Mouse (Mus musculus) liver, embryonic 18 days (tissue): ENCODE data around the gene Epb41l5. TPM values are rescaled to one million over a fixed set of nuclear protein-coding genes. Genes with fewer than 3 reads are reported as not detected.

Experiments used
- polyA plus RNA-seq: library from polyadenylated mRNA; depleted of rRNA; stranded (reverse); fragments of >200 nt; gene quantifications from 2 replicates; pipeline ENCODE4 v1.2.3, GENCODE M21; 2012; rRNA removed

Gene Epb41l5
- polyA plus RNA-seq = 16.1 and 18.5 TPM in 2 replicates

GRCm38 (mm10) chr1:119648205-119649111, at the start of gene Epb41l5:
Gene Epb41l5, minus strand, starts transcription at chr1:119649000.

GRCm38 (mm10) chr1:119525689-119526591, 122.9 kb downstream of the Epb41l5 start, which contains the start of gene Tmem185b:
Gene Tmem185b, plus strand, starts transcription at chr1:119526160.

GRCm38 (mm10) chr1:119504260-119505062, 144.3 kb downstream of the Epb41l5 start, which contains the start of gene Ralb:
Gene Ralb, minus strand, starts transcription at chr1:119504794.

Other genes starting within 250 kb of the Epb41l5 start
- 0.35 and 0.47 TPM in 2 replicates for gene Inhbb, start 226.8 kb downstream of the Epb41l5 start, polyA plus RNA-seq
- gene Ralb, start 144.2 kb downstream of the Epb41l5 start, polyA plus RNA-seq = 16.1 and 17.2 TPM in 2 replicates
- 6.7 and 6.9 TPM in 2 replicates for gene Tmem185b, start 122.8 kb downstream of the Epb41l5 start, polyA plus RNA-seq
- 1.4 TPM in 2 replicates for gene Ptpn4, start 188.6 kb upstream of the Epb41l5 start, polyA plus RNA-seq